Mouse (Mus musculus) heart, postnatal 0 days (tissue): Measurements from ENCODE around the gene Rbbp4.

Experiments
- CTCF ChIP-seq: IDR thresholded peaks from 2 replicates; pipeline ENCODE4 v1.5.1; 2016; ENCODE audit warnings: antibody characterized with exemption, control low read depth, low read depth
- EP300 ChIP-seq: IDR thresholded peaks from 2 replicates; pipeline ENCODE4 v1.6.1; 2016; ENCODE audit warnings: antibody characterized with exemption, low read depth

DNA sequence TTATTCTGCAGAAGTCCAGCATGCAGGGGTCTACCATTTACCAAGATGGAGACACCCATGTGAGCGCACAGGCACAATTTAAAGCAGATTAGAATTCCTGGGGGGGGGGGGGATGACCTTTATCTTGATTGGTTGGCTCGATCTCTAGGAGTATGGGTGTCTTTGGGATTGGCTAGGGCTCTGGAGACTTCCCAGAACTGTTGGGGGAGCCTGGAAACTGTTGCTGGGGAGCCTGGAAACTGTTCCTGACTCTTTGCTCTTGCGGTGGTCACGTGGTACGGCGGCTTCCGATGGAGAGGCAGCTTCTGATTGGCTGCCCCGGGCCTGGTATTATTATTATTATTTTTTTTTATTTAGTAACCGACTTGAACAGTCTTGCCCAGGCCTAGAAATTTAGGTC is 46.9 kb upstream of the Rbbp4 start:
- TF ChIP-seq CTCF (no peak), EP300 (no peak)
